Mouse (Mus musculus): ENCODE results near the gene Acod1.

Acod1 gene

DNA sequence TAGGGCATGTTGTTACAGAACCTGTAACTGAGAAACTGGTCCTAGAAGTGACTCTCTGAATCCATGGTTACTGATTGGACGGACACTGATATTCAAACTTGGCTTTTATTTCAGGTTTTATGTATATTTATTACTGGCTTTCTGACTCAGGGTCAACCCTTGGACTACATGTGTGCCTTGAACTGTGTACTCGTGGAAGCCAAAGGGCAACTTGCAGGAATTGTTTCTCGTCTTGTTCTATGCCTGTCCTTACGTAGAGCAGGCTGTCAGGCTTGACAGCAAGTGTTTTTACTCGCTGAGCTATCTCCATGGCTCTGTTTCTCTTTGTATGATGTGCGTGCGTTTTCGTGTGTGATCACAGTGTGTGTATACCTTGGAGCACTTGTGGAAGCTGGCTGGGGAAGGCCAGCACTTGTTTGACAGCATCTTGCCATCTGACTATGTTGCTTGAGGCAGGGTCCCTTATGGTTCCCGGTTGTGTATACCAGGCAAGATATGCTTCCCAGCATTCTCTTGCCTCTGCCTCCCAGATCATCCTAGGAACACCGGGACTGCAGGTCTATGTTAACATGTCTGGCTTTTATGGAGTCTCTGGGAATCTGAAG lies 56.1 kb downstream of the Acod1 start:
- DNase-seq: no peak
